Mouse (Mus musculus) embryonic facial prominence, embryonic 13.5 days (tissue): ENCODE results near the gene Arhgef17. TPM values are rescaled to one million over a fixed set of nuclear protein-coding genes. Genes with fewer than 3 reads are reported as not detected.

Experiments used
- ATAC-seq: fragments of 200-750 bp; cut with Nextera tagmentation; 2 replicates; pipeline ENCODE4 v1.8.0; 2017; ENCODE audit warnings: low read depth; ENCODE audit not compliant: insufficient number of reproducible peaks, insufficient read depth, low FRiP score, low TSS enrichment
- H3K27ac ChIP-seq: fragments of 300-500 bp; sonication (generic); 2 replicates; pipeline ENCODE4 v1.5.1; 2015; ENCODE audit warnings: moderate library complexity, mild to moderate bottlenecking, inconsistent platforms
- H3K27me3 ChIP-seq: fragments of 300-500 bp; sonication (generic); 2 replicates; pipeline ENCODE4 v1.6.1; 2015; ENCODE audit warnings: mild to moderate bottlenecking, inconsistent platforms
- H3K36me3 ChIP-seq: fragments of 300-500 bp; sonication (generic); 2 replicates; pipeline ENCODE4 v1.6.1; 2015; ENCODE audit warnings: mild to moderate bottlenecking, inconsistent platforms
- H3K4me1 ChIP-seq: fragments of 300-500 bp; sonication (generic); 2 replicates; pipeline ENCODE4 v1.6.1; 2015; ENCODE audit warnings: inconsistent platforms
- H3K4me2 ChIP-seq: fragments of 300-500 bp; sonication (generic); 2 replicates; pipeline ENCODE4 v1.6.1; 2015; ENCODE audit warnings: moderate library complexity, mild to moderate bottlenecking, inconsistent platforms
- H3K4me3 ChIP-seq: fragments of 300-500 bp; sonication (generic); 2 replicates; pipeline ENCODE4 v1.5.1; 2015; ENCODE audit warnings: mild to moderate bottlenecking, inconsistent platforms
- H3K9ac ChIP-seq: fragments of 300-500 bp; sonication (generic); 2 replicates; pipeline ENCODE4 v1.6.1; 2015; ENCODE audit warnings: mild to moderate bottlenecking, inconsistent platforms
- H3K9me3 ChIP-seq: fragments of 300-500 bp; sonication (generic); 2 replicates; pipeline ENCODE4 v1.6.1; 2016; ENCODE audit warnings: inconsistent platforms
- WGBS: fragments of 180-500 bp; shearing (Covaris S2); methylation state at CpG from one replicate; pipeline ENCODE4 v1.1.7; 2015; ENCODE audit warnings: mixed read lengths; 5-methylcytosine and 5-hydroxymethylcytosine counted together
- polyA plus RNA-seq: library from polyadenylated mRNA; unstranded; fragments of >200 nt; fragmentation: Nextera tagmentation; extraction: Ambion mirVana; gene quantifications from 2 replicates; pipeline ENCODE4 v1.2.1, GENCODE M21; 2015

The Arhgef17 gene
- 8.0 and 8.3 TPM in 2 replicates for polyA plus RNA-seq

- peak within 1 kb of the TSS; percentile 89 for H3K4me3 ChIP-seq
- WGBS, result under 1% methylated on average over 34 of the region's 35 CpGs
- peak; percentile 77 for ATAC-seq
- peaks cover 46% of the 10 kb centered on the region for H3K4me1 ChIP-seq
- peak within 1 kb of the TSS; percentile 99 for H3K9ac ChIP-seq
- no peaks in the 10 kb centered on the region for H3K27me3 ChIP-seq
- H3K36me3 ChIP-seq, result peaks cover 14% of the 10 kb centered on the region
- H3K4me2 ChIP-seq, result peak within 1 kb of the TSS; percentile 99
- H3K9me3 ChIP-seq, result no peaks in the 10 kb centered on the region
- H3K27ac ChIP-seq, result peak within 1 kb of the TSS; percentile 100
These were observed at the start of gene Arhgef17 for GRCm38 (mm10) chr7:100931926-100932480. Gene Arhgef17 (minus strand): TSS chr7:100932107.

GRCm38 (mm10) chr7:100979175-100979574 lies 47.3 kb upstream of the Arhgef17 start:
- Histone ChIP-seq H3K9me3 (no peaks in the 10 kb centered on the region), H3K4me3 (no peak overlapping the region), H3K9ac (no peak overlapping the region), H3K4me2 (no peak overlapping the region), H3K27me3 (peaks cover 15% of the 10 kb centered on the region), H3K4me1 (peaks cover 15% of the 10 kb centered on the region), H3K27ac (no peak overlapping the region), H3K36me3 (no peaks in the 10 kb centered on the region)
- ATAC-seq, result no peak
- 32% methylated on average over 2 of the region's 2 CpGs for WGBS

- H3K4me2 ChIP-seq, result no peak overlapping the region
- H3K36me3 ChIP-seq, result no peaks in the 10 kb centered on the region
- no peak for ATAC-seq
- 84% methylated on average over 5 of the region's 5 CpGs for WGBS
- no peak overlapping the region for H3K9ac ChIP-seq
- no peak overlapping the region for H3K27ac ChIP-seq
- H3K27me3 ChIP-seq, result peaks cover 26% of the 10 kb centered on the region
- H3K4me1 ChIP-seq, result peaks cover 19% of the 10 kb centered on the region
- no peak overlapping the region for H3K4me3 ChIP-seq
- no peaks in the 10 kb centered on the region for H3K9me3 ChIP-seq
These were observed 46.3 kb upstream of the Arhgef17 start for GRCm38 (mm10) chr7:100978171-100978570.

- peaks cover 36% of the 10 kb centered on the region for H3K27me3 ChIP-seq
- no peaks in the 10 kb centered on the region for H3K9me3 ChIP-seq
- no peaks in the 10 kb centered on the region for H3K36me3 ChIP-seq
- no peak within 1 kb of the TSS for H3K27ac ChIP-seq
- H3K4me2 ChIP-seq, result peak within 1 kb of the TSS; percentile 72
- WGBS, result 3% methylated on average over 36 of the region's 36 CpGs
- ATAC-seq, result no peak
- H3K4me3 ChIP-seq, result peak within 1 kb of the TSS; percentile 42
- peaks cover 17% of the 10 kb centered on the region for H3K4me1 ChIP-seq
- peak within 1 kb of the TSS; percentile 59 for H3K9ac ChIP-seq
These were observed 42.4 kb upstream of the Arhgef17 start, which contains the start of gene P2ry6 for GRCm38 (mm10) chr7:100974135-100974903. Gene P2ry6 (minus strand): TSS chr7:100974649.

- no peak for ATAC-seq
- Histone ChIP-seq H3K4me3 (no peak overlapping the region), H3K4me1 (peaks cover 10% of the 10 kb centered on the region), H3K9ac (no peak overlapping the region), H3K27me3 (peaks cover 36% of the 10 kb centered on the region), H3K27ac (no peak overlapping the region), H3K9me3 (no peaks in the 10 kb centered on the region), H3K36me3 (no peaks in the 10 kb centered on the region), H3K4me2 (no peak overlapping the region)
- WGBS, result 49% methylated on average over 3 of the region's 3 CpGs
These were observed 41.0 kb upstream of the Arhgef17 start for GRCm38 (mm10) chr7:100972875-100973274.

GRCm38 (mm10) chr7:100968874-100969659 lies 37.2 kb upstream of the Arhgef17 start:
- H3K4me1 ChIP-seq, result peaks cover 6% of the 10 kb centered on the region
- no peak for ATAC-seq

GRCm38 (mm10) chr7:100968376-100968775 lies 36.5 kb upstream of the Arhgef17 start:
- Histone ChIP-seq H3K27ac (no peak overlapping the region), H3K27me3 (peaks cover 13% of the 10 kb centered on the region), H3K4me1 (peaks cover 3% of the 10 kb centered on the region; the same call in 1 of the 2 replicates), H3K9ac (no peak overlapping the region), H3K36me3 (no peaks in the 10 kb centered on the region), H3K4me2 (no peak overlapping the region), H3K9me3 (no peaks in the 10 kb centered on the region), H3K4me3 (no peak overlapping the region)
- no peak for ATAC-seq
- 81% methylated on average over 6 of the region's 6 CpGs for WGBS

More at GRCm38 (mm10) chr7:100968874-100969659, 37.2 kb upstream of the Arhgef17 start:
- Histone ChIP-seq H3K27ac (no peak overlapping the region), H3K4me3 (no peak overlapping the region), H3K27me3 (peaks cover 20% of the 10 kb centered on the region), H3K9me3 (no peaks in the 10 kb centered on the region), H3K9ac (no peak overlapping the region), H3K4me2 (no peak overlapping the region), H3K36me3 (no peaks in the 10 kb centered on the region)
- 72% methylated on average over 10 of the region's 10 CpGs for WGBS

GRCm38 (mm10) chr7:100967850-100968249 lies 35.9 kb upstream of the Arhgef17 start:
- Histone ChIP-seq H3K27me3 (peaks cover 8% of the 10 kb centered on the region), H3K9me3 (no peaks in the 10 kb centered on the region), H3K4me3 (no peak overlapping the region), H3K9ac (no peak overlapping the region), H3K4me1 (peaks cover 3% of the 10 kb centered on the region; the same call in 1 of the 2 replicates), H3K27ac (no peak overlapping the region), H3K36me3 (no peaks in the 10 kb centered on the region), H3K4me2 (no peak overlapping the region)
- no peak for ATAC-seq
- 75% methylated on average over 9 of the region's 9 CpGs for WGBS

GRCm38 (mm10) chr7:100966014-100966413 lies 34.1 kb upstream of the Arhgef17 start:
- WGBS, result 81% methylated on average over 7 of the region's 7 CpGs

GRCm38 (mm10) chr7:100965079-100965478 lies 33.2 kb upstream of the Arhgef17 start:
- no peak for ATAC-seq
- Histone ChIP-seq H3K4me1 (peaks cover 3% of the 10 kb centered on the region; the same call in 1 of the 2 replicates), H3K27me3 (no peaks in the 10 kb centered on the region), H3K9ac (no peak overlapping the region), H3K9me3 (no peaks in the 10 kb centered on the region), H3K4me3 (no peak overlapping the region), H3K27ac (no peak overlapping the region), H3K4me2 (no peak overlapping the region), H3K36me3 (no peaks in the 10 kb centered on the region)
- 28% methylated on average over 4 of the region's 4 CpGs for WGBS

More at GRCm38 (mm10) chr7:100966014-100966413, 34.1 kb upstream of the Arhgef17 start:
- H3K27me3 ChIP-seq, result no peaks in the 10 kb centered on the region
- no peaks in the 10 kb centered on the region for H3K36me3 ChIP-seq
- H3K4me1 ChIP-seq, result peaks cover 3% of the 10 kb centered on the region; the same call in 1 of the 2 replicates
- ATAC-seq, result no peak
- H3K4me3 ChIP-seq, result no peak overlapping the region
- H3K4me2 ChIP-seq, result no peak overlapping the region
- no peaks in the 10 kb centered on the region for H3K9me3 ChIP-seq
- no peak overlapping the region for H3K27ac ChIP-seq
- H3K9ac ChIP-seq, result 0 out of 2 replicates have a peak overlapping the region, but pooled peaks have one; percentile 17

- Histone ChIP-seq H3K36me3 (no peaks in the 10 kb centered on the region), H3K9me3 (no peaks in the 10 kb centered on the region), H3K4me2 (no peak overlapping the region), H3K9ac (no peak overlapping the region), H3K4me1 (peaks cover 3% of the 10 kb centered on the region; the same call in 1 of the 2 replicates), H3K27ac (no peak overlapping the region), H3K27me3 (no peaks in the 10 kb centered on the region), H3K4me3 (no peak overlapping the region)
- ATAC-seq, result no peak
- 68% methylated on average over 6 of the region's 6 CpGs for WGBS
These were observed 32.3 kb upstream of the Arhgef17 start for GRCm38 (mm10) chr7:100964242-100964641.
